Mouse (Mus musculus): ENCODE results near the gene Nek6. TPM values are rescaled to one million over a fixed set of nuclear protein-coding genes. Genes with fewer than 3 reads are reported as not detected.

Gene Nek6
- total RNA-seq, 4 experiments from 2014 or later, result 2.3 to 5.0 (median 2.7) TPM

DNA sequence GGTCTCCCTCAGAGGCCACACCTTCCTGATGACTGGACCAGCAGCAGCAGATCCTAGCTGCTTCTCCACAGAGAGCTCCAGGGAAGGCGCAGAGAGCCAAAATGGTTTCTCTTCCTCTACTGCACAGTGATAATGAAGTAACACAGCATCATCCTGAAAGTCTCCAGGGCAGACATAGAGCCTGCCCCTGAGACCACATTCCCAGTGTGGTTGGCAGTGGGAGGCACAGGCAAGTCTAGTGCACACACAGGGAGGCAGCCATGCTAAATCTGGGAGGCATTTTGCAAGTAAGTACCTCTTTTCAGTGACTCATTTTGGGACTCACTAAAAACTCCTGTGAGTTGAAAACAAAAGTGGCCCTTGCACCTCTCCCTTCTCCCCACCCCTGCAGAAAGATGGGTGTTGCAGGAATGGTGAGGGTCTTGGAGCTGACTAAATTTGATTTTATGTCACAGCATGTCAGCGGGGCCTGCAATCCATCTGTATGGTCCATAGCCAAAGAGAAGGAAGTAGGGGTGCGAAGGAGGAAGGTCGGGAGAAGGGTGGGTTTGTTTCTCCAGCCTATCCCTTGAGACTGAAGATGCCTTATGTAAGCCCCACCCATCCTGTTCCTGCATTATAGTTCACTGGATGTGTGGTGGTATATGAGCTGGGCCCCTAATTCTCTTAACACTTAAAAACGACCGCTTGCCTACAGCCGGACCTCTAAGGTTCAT, 2.3 kb upstream of the Nek6 start:
- DNase-seq (ENCODE audit: low spot score), result no peak

DNA sequence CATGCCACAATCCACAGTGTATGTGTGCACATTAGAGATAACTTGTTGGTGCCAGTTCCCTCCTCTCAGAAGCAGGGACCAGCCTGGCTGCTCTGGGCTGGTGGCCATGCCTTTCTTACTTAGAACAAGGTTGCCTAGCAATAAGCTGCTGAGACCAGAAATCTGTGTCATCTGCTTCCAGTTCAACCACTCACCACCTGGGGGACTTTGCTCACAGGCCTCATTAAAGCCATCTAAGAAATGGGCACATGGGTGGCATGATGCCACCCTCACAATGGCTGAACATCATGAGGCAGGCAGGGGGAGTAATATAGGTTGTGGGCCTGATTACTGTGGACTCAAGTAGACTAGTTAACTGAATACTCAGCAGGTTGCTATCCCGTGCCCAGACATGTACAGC, 1.3 kb upstream of the Nek6 start:
- no peak for DNase-seq (ENCODE audit: low spot score)

DNA sequence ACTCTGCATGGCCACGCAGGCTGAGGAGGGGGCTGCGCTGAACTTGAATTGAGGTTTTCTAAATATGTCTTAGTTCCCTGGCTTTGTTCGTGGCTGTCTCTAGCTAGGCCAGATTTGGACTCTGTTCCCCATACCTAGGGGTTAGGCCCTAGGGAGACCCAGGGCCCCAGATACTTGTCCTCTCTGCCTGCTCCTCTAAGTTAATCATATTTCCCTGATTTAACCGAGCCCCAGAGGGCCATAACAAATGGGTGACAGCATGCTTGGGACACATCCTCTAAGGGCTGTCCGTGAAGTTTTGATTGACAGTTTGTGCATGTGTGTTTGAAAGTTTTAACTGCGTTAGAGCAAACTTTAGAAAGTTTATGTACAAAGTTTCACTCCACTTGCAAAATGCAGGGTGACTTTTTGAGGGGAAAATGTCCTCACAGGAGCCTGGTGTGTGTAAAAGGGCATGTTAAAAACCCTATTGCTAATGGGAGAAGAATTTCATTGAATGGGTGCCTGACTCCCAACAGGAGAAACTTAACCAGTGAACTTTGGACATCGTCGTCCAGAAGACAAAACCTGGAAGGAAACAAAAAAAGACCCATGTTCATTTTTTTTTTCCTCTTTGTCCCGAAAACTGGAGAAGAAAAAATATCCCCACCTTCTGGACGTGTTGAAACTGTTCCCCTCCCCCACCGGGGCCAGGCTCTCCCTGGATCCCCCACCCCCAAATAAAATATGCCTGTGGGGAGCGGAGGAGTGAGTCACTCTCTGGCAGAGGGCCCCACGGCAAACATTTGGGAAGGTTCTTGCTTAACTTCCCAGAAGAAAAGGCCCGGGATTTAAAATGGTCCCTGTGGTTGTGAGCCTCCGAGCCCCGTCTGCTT, 1.1 kb downstream of the Nek6 start:
- peak; percentile 68 for DNase-seq (ENCODE audit: low spot score)

DNA sequence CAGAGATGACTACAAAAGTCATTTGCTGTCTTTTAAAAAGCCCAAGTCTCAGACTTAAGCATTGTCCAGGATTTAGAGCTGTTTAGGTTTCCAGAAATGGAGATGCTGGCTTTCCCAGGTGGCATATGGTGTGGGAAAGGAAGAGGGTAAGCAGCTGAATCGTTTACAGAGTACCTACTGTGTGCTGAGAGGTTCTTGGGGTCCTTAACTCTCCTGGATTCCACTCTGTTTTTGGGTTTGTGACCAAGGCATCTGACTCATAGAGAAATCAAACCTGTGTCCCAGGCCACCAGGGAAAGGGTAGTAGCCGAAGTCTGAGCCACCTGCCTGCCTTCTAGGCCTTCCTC, 1.7 kb downstream of the Nek6 start:
- DNase-seq (ENCODE audit: low spot score), result no peak

DNA sequence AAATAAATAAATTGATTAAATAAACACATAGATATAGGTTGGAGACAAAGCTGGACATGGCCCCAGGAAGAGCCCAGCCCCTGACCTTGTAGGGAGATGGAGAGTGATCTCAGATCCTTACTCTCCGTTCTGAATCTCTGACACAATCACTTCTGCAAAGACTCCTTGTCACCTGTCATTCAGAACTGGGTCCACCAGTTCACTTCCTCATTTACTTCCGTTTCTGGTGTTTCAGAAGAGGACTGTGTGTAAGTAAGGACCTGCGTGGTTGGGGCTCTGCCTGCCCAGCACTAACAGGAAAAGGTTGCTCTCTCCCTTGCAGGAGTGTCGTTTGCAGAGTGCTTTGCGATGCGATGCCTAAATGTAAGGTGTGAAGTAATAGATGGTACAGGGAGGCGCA, 3.0 kb downstream of the Nek6 start:
- no peak for DNase-seq (ENCODE audit: low spot score)

DNA sequence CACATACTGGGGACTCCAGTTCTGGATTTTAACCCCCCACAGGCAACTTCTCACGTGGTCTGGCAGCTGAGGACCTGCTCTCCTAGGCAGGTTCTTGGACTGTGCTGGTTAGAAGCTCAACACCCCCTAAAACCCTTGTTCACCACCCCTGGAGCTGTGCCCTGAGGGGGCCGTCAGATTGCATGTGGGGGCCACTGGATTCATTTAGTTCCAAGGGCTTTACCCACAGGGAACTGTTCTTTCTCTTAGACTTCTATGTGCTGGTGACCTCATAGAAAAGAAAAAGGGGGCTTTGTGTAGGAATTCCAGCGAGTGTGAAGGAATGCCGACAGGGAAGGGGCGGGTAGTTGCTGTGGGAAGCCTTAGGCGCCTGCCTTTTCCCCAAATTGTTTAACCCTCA, 4.0 kb downstream of the Nek6 start:
- no peak for DNase-seq (ENCODE audit: low spot score)

DNA sequence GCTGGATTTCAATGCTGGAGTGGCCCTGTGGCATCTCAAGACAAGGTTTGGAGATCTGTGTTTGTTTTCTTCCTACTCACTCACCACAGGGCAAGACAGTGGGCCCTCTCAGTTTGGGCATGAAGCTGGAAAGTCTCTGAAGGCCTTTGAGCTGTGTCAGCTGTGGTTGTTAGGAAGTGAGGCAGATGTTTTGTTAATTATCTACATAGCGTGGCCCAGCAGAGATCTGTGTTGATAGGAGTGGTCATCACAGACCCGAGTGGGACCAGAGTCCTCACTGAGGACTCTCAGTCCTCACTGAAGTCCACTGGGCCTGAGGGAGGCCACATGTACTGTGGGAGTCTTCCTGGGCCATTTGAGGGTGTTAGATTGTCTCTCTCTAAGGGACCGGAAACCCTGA, 5.0 kb downstream of the Nek6 start:
- DNase-seq (ENCODE audit: low spot score), result no peak

DNA sequence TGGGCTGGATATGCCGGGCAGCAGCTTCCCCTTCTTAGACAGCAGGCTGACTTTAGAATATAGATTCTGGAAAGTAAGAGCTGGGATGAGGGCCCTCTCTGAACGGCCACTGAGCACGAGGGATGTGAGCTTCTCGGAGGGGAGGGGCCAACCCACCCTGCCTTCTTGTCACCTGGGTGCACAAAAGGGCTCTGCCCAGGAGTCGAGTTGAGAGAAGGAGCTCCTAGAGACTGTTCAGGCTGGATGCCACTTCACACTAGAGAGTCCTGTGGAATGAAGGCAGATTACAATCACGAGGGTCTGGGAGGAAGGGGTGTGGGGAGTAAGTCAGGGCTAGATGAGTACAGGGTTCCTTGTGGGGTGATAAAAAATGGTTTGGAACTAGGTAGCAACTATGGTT, 5.6 kb downstream of the Nek6 start:
- no peak for DNase-seq (ENCODE audit: low spot score)

DNA sequence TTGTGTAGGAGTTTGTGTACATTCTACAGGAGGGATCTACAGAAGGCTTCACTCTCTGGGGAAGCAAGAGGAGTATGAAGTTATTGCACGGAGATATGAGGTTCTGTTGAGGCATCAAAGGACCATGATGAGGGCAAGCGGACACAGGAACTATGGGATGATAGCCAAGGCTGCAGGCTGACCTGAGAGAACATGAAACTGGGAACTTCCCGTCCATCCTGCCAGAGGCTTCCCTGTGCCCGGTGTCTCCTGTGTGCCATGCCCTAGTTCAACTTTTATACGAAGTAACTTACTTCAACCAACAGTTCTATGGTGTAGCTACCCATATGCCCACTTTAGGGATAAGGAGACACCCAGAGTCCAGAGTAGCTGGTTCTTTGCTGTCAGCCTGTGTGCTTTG, 7.3 kb downstream of the Nek6 start:
- DNase-seq (ENCODE audit: low spot score), result no peak

DNA sequence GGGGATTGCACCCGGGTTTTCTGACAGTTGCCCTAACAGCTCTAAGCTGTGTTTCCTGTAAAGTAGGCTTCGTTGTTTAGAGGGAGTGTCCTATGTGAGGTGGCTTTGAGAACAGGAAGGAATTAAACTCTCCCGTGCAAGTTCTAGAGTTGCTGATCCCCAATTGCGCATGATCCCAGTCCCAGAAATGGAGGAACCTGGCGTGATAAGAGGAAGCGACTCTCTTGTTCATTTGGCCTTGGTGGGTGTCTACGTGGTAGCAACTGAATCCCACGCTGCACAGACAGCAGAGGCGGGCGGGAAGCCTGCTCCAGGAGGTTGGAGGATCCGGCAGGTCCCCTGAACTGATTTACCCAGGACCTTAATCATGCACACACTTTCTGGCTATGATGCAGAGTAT, 8.5 kb downstream of the Nek6 start:
- DNase-seq (ENCODE audit: low spot score), result no peak

DNA sequence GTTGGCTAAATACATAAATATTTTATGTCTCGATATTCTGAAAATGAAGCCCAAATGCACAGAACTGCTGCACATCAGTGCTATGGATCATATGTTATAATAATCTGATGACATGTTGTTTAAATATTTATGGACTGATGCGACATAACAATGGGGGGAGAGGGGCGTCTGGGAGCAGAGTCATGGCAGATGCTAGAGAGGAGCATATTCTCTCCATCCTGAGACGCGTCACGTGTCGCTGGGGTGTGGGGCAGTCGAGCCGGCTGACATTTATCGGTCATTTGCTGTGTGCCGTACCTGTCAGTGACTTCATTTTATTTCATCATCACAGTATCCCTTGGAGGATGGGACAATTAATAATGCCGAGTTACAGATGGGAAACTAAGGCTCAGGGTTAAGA, 10.2 kb downstream of the Nek6 start:
- DNase-seq (ENCODE audit: low spot score), result no peak

DNA sequence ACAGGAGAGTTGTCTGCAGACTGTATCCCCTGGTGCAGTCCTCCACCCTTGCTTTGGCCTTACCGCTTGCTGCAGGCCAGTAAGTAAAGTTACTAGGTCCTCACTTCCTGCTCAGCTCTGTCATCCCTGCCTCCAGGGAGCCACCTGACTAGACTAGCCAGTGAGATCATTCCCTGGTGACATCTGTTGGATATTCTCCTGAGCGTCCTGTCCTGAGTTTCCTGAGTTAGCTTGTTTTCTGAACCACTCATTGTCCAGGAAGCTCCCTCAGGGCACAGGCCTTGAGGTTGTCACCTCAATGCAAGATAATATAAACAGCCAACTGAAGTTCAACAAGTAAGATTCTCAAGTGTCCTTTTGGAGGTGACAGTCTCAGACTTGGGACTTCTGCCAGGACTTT, 10.9 kb downstream of the Nek6 start:
- DNase-seq (ENCODE audit: low spot score), result no peak

DNA sequence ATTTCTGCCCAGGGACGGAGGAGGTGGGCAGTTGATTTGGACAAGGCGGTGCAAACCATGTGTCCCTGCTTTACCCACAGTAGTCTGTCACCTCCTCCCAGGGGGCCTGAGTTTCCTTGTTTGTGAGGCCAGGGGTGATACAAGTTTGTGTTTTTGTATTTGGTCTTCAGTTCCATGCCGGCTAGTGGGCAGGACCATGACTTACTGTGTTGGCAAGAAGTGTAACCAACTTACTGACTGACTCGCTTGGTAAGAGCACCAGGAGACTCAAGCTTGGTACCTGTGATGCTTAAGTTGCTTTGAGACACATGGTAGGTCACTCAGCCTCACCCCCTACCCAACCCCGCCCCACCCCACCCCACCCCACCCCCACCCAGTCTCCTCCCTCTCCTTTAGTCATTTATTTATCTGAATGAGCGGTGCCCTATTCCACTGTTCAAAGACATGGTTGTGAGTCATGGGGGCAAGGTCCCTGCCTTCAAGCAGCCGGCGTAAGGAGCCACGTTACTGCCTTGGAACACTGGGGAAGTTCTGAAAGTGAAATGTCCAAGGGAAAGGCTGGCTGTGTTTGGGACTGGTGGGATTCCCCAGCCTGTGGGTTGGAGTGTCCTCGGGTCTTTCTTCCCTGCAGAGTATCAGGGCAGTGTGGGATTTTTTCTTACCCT, 12.5 kb downstream of the Nek6 start:
- no peak for DNase-seq (ENCODE audit: low spot score)

DNA sequence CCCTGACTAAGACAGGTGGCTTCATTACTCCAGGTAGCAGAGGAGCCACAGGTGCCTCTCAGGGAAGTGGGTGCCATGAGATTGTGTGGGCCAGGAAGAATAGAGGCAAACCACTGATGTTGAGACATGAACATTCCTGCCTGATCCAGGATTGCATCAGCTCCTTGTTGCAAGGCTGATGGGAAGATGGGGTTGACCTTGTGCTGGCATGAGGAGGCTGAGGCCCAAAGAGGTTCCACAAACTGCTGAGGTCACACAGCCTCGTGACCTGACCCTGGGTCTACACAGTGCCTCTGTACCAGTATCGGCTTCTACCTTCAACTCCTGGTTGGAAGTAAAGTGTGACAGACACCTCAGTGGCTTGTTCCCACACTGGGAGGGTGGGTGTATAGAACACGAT, 13.6 kb downstream of the Nek6 start:
- DNase-seq (ENCODE audit: low spot score), result no peak

DNA sequence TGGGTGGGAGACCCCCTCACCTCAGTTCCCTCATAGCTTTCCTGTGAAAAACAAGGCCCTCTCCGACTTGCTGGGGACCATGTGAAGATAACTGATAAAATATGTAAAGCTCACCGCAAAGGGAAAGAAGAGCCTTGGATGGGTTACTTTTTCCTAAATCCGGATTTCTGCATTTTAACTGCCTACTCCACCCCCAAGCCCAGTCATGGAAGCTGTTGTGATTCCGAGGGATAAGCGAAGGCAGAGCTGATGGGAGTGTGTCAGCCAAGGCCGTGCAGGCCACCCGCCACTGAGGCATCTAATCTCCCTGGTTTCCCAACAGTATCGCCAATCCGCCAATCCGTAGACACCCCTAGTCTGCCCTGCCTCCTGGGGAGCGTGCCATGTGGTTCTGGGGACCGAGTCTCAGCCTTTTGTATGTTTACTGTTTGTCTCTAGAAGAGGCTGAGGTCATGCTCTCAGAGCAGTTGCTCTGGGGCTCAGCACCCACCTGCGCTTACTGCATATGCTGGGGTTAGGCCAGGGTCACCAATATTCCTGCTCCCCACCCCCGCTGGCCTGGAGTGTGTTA, 18.2 kb downstream of the Nek6 start:
- no peak for DNase-seq (ENCODE audit: low spot score)

DNA sequence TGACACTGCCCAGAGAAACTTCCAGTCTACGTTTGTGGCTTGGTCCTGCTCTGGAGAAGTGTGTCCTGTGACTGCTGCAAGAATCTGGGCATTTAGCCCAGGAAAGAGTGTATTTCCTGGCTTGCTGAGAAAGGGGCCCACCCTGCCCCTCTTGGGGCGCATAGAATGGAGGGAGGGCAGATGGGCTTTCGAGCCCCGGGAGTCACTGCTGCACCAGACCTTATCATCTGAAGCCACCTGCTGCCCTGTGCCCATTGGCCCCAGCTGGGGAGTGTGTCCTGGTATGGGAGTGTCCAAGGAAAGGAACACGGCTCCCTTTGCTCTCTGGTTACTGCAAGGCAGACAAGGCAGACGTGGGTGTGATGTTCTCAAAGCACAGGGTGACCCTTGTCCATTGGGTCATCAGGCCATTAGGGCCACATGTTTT, 19.5 kb downstream of the Nek6 start:
- DNase-seq (ENCODE audit: low spot score), result peak; percentile 60

DNA sequence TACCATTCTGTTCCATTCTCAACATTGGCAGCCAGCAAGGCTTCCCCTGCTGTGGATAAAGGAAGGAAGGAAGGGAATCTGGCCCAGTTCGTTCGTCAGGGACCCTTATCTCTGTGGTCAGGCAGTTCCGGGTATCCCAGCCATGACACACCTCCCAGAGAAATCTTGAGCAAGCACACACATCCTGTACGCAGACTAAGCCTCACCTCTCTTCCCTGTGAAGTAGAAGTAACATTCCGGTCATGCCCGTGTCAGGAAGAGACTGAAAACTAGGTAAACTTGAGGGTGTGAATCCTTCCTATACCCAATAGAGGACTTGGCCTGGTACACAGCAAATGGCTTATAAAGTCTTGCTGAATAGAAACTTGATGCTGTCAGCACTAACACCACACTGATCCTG, 21.9 kb downstream of the Nek6 start:
- peak; percentile 88 for DNase-seq (ENCODE audit: low spot score)

DNA sequence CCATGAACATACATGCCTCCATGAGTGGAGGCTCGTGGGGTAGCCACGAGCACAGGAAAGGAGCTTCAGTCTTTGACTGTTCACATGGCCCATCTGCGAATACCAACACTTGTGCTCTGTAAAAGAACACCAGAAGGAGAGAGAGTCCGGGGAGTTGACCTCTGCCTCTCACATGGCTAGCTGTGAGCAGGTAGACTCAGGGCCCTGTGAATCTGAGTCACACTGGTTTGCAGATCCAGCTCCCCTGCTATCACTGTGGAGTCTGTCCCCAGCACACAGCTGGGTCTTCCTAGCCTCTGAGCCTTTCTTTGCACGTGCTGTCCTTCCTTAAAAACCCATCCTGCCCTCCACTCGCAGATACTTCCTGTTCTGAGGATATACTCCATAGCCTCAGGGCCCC, 22.3 kb downstream of the Nek6 start:
- no peak for DNase-seq (ENCODE audit: low spot score)

DNA sequence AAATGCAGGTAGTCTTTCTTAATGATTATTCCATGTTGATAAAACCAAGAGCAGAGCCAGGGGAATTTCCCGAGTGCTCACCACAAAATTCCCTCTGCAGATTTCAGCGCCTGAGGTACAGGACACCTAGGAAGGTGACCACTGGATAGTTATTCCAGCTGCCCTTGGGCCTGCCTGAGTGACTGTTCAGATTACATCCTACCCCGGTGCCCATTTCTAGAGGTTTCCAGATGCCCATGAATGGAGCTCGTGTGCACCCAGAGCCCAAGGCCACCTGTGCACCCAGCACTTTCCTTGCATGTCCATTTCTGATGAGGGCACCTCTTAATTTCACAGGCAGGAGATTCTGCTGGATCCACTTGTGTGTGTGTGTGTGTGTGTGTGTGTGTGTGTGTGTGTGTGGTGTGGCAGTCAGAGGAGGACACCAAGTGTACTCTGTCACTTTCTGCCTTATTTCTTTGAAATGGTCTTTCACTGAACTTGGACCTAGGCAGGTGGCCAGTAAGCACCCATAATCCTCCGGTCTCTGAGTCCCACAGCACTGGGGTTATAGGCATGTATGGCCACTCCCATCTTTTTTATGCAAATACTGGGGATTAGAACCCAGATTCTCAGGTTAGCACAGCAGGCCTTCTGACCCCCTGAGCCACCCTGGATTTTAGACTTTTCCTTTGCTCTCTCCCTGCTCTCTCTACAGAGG, 22.9 kb downstream of the Nek6 start:
- no peak for DNase-seq (ENCODE audit: low spot score)

DNA sequence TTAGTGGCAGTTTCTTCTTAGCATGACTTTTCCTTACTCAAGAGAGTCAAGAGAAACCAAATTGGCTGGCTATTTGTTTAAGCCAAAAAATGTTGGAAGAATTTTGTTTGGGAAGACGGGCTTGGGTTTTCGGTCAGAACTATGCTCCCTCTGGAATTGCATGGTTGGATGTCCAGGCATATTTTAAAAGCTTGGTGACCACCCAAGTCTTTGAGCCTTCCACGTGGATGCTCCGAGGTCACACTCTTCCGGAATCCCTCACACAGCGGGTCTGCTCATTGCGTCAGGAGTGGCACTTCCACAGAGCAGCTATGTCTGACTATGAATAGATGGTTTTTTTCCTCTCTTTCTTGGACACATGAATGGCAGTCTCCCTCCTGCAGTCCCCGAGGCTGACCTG, 23.6 kb downstream of the Nek6 start:
- no peak for DNase-seq (ENCODE audit: low spot score)

DNA sequence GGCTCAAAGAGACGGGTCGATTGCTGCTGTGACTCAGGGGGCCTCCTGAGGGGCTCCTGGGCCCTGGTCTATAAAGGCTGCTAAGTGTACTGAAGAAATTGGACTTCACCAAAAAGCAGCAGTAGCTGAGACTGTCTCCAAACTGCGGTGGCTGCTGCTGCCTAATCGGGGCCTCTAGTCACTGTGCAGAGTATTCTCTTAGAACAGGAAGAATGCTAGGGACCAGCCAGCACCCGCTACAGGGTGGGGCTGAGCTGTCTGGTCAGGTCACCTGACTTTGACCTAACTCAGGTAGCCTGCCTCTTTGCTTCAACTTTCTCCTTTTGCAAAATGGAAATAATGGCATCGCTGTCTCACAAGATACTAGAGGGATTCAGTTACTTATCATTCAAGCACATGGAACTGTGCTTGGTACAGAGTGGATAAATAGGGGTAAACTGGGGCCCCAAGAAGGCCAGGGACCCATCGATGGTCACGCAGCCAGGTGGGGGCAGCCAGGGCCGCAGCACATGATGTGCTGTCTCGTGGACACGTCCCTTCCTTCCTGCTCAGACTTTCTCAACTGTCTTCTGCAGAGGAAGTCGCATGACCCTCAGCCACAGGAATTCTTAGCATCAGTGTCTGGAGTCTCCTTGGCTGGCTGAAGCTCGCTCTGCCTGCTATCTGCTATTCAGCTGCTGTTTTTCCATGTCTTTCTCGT, 24.2 kb downstream of the Nek6 start:
- DNase-seq (ENCODE audit: low spot score), result peak; percentile 55

Measured in heart, adult 8-10 months (tissue).